Mouse (Mus musculus): ENCODE results near the gene Olfm2.
A peak's percentile ranks its signal among the peaks of the same experiment; 100 is the strongest.

Olfm2 gene

DNA sequence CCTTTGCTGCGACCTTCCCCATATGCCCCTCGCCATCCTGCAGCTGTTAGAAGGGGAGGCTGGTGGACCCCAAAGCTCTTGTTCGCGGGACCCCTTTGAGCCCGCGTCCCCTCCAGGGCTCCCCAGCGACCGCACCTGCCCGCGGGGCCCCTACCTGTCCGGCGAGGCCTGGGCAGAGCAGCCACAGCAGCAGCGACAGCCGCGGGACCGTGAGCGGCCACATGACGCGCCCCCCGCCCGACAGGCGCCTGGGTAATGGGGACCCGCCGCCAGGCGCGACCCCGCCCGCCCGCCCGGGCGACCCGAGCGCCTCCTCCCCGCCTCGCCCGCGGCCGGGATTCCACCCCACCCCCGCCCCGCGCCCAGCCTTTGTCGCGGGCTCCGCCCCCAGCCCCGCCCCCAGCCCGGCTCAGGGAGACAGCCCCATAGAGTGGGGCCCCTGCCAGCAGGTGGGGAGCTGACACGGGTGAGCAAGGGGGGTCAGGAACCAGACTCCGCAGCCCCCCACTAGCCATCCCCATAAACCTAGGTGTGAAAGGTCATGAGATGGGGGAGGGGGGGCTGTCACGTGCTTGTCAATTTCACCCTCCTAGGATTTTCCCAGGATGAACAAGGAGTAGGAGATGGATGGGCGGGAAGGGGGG is at the start of gene Olfm2:
Gene Olfm2 (minus strand): TSS at position 333 of the 644 bp plus-strand sequence.
- peak; percentile 78 for DNase-seq

GRCm38 (mm10) chr9:20794108-20794806 is 48.1 kb upstream of the Olfm2 start:
- no peak for DNase-seq

GRCm38 (mm10) chr9:20790345-20790744 is 44.2 kb upstream of the Olfm2 start:
- DNase-seq: peak; percentile 80

DNA sequence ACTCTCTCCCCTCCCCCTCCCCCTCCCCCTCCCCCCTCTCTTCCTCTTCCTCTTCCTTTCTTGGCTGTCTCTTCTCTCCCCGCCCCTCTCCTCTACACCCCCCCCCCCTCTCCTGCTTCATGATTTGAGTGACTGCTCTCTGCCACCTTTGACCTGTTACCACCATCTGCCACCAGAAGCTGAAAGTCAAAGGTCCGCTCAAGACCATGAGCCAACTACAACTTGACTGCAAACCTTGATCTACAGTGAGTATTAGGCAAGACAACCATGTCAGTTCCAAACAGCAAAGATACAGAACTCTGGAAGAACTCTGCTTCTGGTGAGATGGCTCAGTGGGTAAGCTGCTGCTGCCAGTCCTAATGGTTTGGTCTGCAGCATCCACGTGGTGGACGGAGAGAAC is 43.5 kb upstream of the Olfm2 start:
- no peak for DNase-seq

GRCm38 (mm10) chr9:20787992-20788391 is 41.8 kb upstream of the Olfm2 start:
- DNase-seq: no peak

- no peak for DNase-seq
Observed at GRCm38 (mm10) chr9:20785055-20785454, 38.9 kb upstream of the Olfm2 start.

DNA sequence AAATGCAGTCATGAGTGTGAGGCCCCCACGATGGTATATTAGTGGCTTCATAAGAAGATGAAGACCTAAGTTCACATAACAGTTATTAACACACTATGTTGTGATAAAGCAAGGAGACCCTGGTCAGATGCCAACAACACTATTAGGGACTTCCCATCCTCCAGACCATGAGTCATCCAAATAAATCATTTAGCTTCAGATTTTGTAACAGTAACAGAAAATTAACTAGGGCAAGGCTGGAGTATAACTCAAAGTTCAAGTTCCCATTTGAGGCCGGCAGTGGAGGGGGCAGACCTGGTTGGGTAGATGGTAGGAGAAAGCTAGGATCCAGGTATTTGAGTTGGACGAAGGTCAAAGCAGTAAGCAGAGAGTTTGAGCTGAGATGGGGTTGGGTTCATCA is 35.1 kb upstream of the Olfm2 start:
- DNase-seq: no peak

DNA sequence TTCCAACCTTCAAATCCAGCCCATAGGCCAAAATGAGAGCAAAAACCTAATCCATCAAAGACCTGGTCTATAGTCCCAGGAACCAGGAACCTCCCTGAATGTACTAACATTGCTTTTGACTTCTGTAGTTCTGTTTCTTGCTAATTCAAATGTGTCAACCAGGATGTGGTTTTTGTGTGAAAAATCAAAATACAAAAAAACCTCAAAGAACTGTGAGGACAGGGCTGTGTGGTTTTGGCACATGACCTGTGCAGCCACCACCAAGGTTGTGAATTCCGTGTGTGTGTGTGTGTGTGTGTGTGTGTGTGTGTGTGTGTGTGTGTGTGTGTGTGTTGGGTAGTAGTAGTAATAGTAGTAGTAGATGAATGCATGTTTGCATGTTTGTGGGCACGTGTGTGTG is 19.1 kb upstream of the Olfm2 start:
- DNase-seq: no peak

- DNase-seq: no peak
Observed at GRCm38 (mm10) chr9:20763099-20763498, 16.9 kb upstream of the Olfm2 start.

DNA sequence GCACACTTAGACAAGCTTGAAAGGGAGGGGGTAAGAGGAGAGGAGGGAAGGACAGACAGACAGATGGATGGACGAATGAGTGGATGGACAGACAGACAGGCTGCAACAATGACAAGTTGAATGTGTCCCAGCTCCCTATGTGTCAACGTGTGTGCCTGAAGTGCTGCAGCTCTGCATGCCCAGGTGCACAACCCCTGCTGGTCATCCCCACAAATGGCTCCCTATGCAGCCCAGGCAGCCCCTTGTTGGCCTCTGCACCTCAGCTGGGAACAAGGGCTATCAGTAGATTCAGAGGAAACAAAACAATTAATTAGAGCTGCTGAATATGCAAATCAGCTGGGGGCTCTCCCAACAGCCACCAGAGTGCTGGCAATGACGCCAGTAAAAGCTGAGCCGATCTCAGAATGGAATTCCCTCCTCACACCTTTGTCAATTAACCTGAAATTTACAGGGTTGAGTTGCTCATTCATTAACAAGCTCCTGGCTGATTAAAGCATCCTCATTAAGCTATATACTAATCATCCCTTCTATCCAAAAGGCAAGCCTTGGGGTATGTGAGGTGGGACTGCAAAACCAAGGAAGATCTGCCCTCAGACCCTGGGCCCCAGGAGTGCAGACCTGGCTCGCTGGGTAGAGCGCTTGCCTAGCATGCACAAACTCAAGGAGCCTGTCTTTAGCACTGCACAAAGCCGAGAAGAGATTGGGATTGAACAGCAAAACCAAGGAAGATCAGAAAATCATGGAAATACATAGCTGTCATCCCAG is 16.2 kb upstream of the Olfm2 start:
- peak; percentile 62 for DNase-seq

GRCm38 (mm10) chr9:20761388-20761787 is 15.2 kb upstream of the Olfm2 start:
- no peak for DNase-seq

DNA sequence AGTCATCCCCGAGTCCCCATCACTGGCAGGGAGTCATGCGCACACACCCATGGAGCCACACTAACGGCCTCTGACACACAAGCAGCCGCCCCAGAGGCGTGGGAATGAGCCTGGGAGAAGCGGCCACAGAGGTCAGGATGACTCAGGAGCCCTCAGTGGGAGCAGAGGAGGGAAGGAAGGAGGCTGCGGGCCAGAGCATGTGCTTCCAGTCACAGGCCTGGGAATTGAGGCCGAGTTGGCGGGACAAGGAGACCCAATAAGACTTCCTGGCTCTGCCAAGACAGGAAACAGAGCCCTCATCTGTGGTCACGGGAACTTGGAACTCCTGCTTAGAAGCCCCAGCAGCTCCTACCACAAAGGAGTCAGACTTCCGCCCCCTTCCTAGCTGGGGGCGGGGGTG is 14.7 kb upstream of the Olfm2 start:
- no peak for DNase-seq

DNA sequence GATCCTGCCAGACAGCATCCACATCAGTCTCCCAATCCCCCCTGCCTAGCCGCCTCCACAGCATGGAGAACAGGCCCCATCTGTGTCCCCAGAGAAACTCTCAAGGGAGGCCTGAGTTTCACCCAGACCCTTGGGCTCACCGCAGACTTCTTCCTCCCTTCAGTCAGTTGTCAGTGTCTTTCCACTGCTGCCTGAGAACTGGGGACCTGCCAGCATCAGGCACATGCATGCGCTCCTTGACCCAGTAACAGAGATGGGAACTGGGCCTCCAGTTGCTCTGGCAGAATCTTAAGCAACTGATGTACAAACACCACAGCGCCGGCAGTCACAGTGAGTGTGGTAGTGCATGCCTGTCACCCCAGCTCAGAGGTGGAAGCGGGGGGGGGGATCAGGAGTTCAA is 12.7 kb upstream of the Olfm2 start:
- no peak for DNase-seq

GRCm38 (mm10) chr9:20758243-20758642 is 12.1 kb upstream of the Olfm2 start:
- DNase-seq: no peak

DNA sequence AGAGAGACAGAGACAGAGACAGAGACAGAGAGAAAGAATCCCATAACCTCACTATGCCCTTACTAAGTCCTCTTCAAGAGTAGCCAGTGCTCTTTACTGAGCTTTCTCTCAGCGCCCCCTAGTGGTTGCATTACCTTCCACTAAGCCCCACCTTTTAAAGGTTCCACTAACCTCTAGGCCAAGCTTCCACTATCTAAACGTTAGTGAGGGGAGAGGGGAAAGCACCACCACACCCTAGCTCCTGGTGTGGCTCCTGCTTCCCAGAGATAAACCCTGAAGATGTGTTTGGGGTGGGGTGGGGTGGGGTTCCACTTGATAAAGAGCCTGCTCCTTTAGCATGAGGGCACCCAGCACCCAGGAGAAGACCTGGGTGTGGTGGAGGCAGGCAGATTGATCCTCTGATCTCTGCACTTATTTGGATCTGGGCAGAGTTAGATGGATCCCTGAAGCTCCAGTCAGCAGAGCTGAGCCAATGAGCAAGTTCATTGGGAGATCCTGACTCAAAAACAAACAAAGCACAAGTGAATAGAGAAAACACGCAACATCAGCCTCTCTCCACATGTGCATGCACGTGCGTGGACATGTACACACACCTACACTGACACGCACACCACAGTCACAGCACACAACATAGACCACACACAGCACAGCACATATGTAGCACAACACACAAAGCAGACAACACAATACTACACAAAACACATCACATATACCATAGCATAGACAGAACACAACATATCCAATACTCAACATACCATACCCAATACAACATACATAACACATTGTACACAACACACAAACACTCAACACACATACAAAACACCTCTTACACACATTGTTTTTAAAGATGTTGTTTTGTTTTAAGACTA is 11.2 kb upstream of the Olfm2 start:
- DNase-seq: peak; percentile 88

DNA sequence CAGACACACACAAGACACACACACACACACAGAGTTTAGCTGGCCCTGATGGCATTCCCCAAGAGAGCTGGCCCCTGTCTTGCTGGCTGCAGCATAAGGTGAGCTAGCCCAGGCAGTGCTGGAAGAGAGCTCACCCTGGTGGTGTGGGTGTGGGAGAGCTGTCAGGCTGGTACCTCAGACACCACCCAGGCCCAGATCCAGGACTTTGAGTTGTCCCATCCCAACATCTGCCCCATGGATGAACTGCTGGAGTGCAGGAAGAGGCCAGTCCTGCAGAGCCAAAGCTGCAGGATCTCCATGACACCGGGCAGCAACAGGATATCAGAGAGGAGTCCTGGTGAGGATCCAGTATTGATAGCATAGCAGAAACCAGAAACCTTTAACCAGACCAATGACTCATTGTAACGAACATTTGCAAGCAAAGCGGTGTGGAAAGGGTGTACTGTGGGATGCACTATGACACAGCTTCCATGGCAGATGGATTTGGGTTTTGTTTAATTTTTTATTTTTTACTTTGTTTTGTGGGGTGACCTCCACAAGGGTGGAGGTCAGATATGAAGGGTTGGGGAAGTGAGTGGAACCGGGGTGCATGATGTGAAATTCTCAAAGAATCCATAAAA is 10.0 kb upstream of the Olfm2 start:
- DNase-seq: no peak

GRCm38 (mm10) chr9:20754335-20754734 is 8.2 kb upstream of the Olfm2 start:
- no peak for DNase-seq

- peak; percentile 69 for DNase-seq
Observed at GRCm38 (mm10) chr9:20751477-20752029, 5.4 kb upstream of the Olfm2 start.

DNA sequence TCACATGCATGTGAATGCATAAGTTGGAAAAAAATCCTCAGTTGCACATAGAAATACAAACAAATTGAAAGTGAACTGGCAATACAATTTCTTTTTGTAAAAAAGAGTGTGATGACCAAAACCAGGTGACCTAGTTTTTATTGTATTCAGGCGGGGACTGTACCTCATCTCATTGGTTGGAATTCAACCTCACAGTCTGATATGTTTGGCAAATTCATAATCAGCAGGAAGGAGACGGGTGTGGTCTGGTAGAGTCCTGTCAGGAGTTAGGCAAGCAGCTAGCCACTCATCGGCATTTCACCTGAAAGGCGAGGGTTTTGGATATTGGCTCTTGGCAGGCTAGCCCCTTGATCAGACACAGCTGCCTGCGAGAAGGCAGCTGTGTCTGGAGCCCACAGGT is 3.1 kb upstream of the Olfm2 start:
- DNase-seq: no peak

- no peak for DNase-seq
Observed at GRCm38 (mm10) chr9:20748540-20748939, 2.4 kb upstream of the Olfm2 start.

DNA sequence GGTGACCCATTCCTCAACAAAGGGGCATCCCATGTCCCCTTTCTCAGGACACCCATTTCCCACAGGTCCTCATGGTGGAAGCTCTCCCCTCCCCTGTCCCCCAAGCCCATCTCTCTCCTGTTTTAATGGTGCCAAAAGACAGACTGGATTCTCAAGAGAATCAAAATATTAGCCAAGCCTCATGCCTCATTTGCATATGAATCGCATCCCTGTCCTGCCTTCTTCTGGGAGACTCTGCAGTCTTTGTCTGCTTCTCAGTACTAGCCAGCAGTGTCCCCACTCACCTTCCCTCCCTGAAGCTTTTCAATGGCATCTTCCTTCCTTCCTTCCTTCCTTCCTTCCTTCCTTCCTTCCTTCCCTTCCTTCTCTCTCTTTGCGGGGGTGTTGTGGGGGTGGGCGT is 1.5 kb upstream of the Olfm2 start:
- DNase-seq: no peak
